10 mouse cellular contexts compared by ENCODE assay signal in genomic region chr13:54760164-54760795, GRCm38 (mm10). TPM values are rescaled to one million over a fixed set of nuclear protein-coding genes. Genes with fewer than 3 reads are reported as not detected.
A peak's percentile ranks its signal among the peaks of the same experiment; 100 is the strongest.
DNase-seq lines count a peak whose midpoint lies in the region; ATAC-seq and TF ChIP-seq lines count a peak whose summit lies in the region.
"Had no signal": no experiment of that assay in that cellular context is flagged by ENCODE, and none has a peak within 500 bp of the region (broad histone marks: within the 10 kb centered on the region; RNA-seq: fewer than 3 reads in every experiment).

No protein-coding gene starts in this region.

- no peak for ATAC-seq in intestine, embryonic 16.5 days

- H3K27ac ChIP-seq in cortical plate, adult 2 months (ENCODE audit: insufficient read depth, low read length) = peak overlapping the region; percentile 73
- no peak overlapping the region for H3K27ac ChIP-seq in intestine, embryonic 16.5 days (ENCODE audit: low read length)
- no peak overlapping the region for H3K27ac ChIP-seq in thymus, adult 2 months (ENCODE audit: control insufficient read depth, insufficient read depth, low read length)
- H3K27ac ChIP-seq: limb, embryonic 13.5 days had no signal

- no peaks in the 10 kb centered on the region for H3K9me3 ChIP-seq in intestine, embryonic 16.5 days (ENCODE audit: control insufficient read depth, low read length)
- H3K9me3 ChIP-seq: limb, embryonic 13.5 days had no signal

- TF ChIP-seq POLR2A in cortical plate, adult 2 months (IDR thresholded peaks at IDR 0.05; ENCODE audit: extremely low read depth, insufficient read depth, low read length) = peak; percentile 53
- TF ChIP-seq POLR2A in thymus, adult 2 months (IDR thresholded peaks at IDR 0.05; ENCODE audit: control insufficient read depth, extremely low read depth, insufficient read depth, low read length, poor library complexity) = no peak

- H3K36me3 ChIP-seq in intestine, embryonic 16.5 days (ENCODE audit: control insufficient read depth, insufficient read depth, low read length) = no peaks in the 10 kb centered on the region
- H3K36me3 ChIP-seq in thymus, adult 2 months (ENCODE audit: control insufficient read depth, insufficient read depth, low read length) = no peaks in the 10 kb centered on the region
- H3K36me3 ChIP-seq: limb, embryonic 13.5 days had no signal

- H3K4me2 ChIP-seq in intestine, embryonic 16.5 days (ENCODE audit: low read depth, low read length) = no peak overlapping the region
- H3K4me2 ChIP-seq: limb, embryonic 13.5 days had no signal

- peaks cover 41% of the 10 kb centered on the region for H3K27me3 ChIP-seq in intestine, embryonic 16.5 days (replicated peaks; ENCODE audit: control insufficient read depth, insufficient read depth, low read length)
- peaks cover under 1% of the 10 kb centered on the region; the same call in 1 of the 2 replicates for H3K27me3 ChIP-seq in thymus, adult 2 months (ENCODE audit: control insufficient read depth, insufficient read depth, low read length)

- no peak overlapping the region for H3K4me3 ChIP-seq in cortical plate, adult 2 months (ENCODE audit: insufficient read depth, low read length)
- no peak overlapping the region for H3K4me3 ChIP-seq in intestine, embryonic 16.5 days (ENCODE audit: low read length)
- no peak overlapping the region for H3K4me3 ChIP-seq in thymus, adult 2 months (ENCODE audit: control insufficient read depth, insufficient read depth, low read length)
- H3K4me3 ChIP-seq: limb, embryonic 13.5 days had no signal

- TF ChIP-seq CTCF in cortical plate, adult 2 months (IDR thresholded peaks at IDR 0.05; ENCODE audit: extremely low read depth, insufficient read depth, low read length) = no peak
- TF ChIP-seq CTCF in thymus, adult 2 months (IDR thresholded peaks at IDR 0.05; ENCODE audit: borderline replicate concordance, control insufficient read depth, extremely low read depth, insufficient read depth, low read length, poor library complexity) = no peak

- WGBS in intestine, embryonic 16.5 days = 55% methylated on average over 8 of the region's 8 CpGs
- WGBS in thymus, adult 2 months = 75% methylated on average over 8 of the region's 8 CpGs

- H3K9ac ChIP-seq in intestine, embryonic 16.5 days (ENCODE audit: low read depth, low read length) = no peak overlapping the region
- H3K9ac ChIP-seq: limb, embryonic 13.5 days had no signal

- H3K4me1 ChIP-seq in cortical plate, adult 2 months (ENCODE audit: control insufficient read depth, insufficient read depth, low read length) = peaks cover 13% of the 10 kb centered on the region
- H3K4me1 ChIP-seq in intestine, embryonic 16.5 days (ENCODE audit: control insufficient read depth, insufficient read depth, low read length) = peaks cover 10% of the 10 kb centered on the region; the same call in 1 of the 2 replicates
- H3K4me1 ChIP-seq in thymus, adult 2 months (replicated peaks; ENCODE audit: control insufficient read depth, insufficient read depth, low read length) = peaks cover 6% of the 10 kb centered on the region

- peak; percentile 35 for DNase-seq in gastrocnemius, adult 18-20 months (ENCODE audit: low spot score)
- DNase-seq in gastrocnemius, postnatal 4 days (ENCODE audit: low spot score in 2 of 2) = no peak
- DNase-seq in layer of hippocampus, adult 9-10 months (ENCODE audit: low spot score) = peak; percentile 80
- DNase-seq in retina, embryonic 14.5 days (ENCODE audit: low spot score) = peak; percentile 61
- DNase-seq in thymus, adult 2 months = no peak
- DNase-seq in adrenal gland, postnatal 14 days = no peak

RNA-seq across cellular contexts. Expression of gene Sncb, which starts 6.1 kb away (rescaled TPM):
- total RNA-seq in gastrocnemius, adult 18-20 months (2021) = not detected
- under 1 TPM in 1 of 2 experiments, not detected in 1; 0.20 TPM for total RNA-seq in gastrocnemius, postnatal 4 days (2021)
- 734 and 773 TPM in 2 replicates for polyA plus RNA-seq in cortical plate, adult 2 months (2012; rRNA removed)
- polyA plus RNA-seq in intestine, embryonic 16.5 days (2015; fragmentation: Nextera tagmentation; extraction: Ambion mirVana) = 0.39 and 0.46 TPM in 2 replicates
- polyA plus RNA-seq in thymus, adult 2 months (2012; rRNA removed) = 0.53 and 1.6 TPM in 2 replicates
- 0.96 and 2.5 TPM in 2 replicates for total RNA-seq in adrenal gland, postnatal 14 days (2021)
- polyA plus RNA-seq: gonadal fat pad, adult 2 months; limb, embryonic 13.5 days had no signal

RNA-seq across cellular contexts. Expression of gene Gprin1, which starts 10.6 kb away (rescaled TPM):
- not detected for total RNA-seq in gastrocnemius, adult 18-20 months (2021)
- total RNA-seq in gastrocnemius, postnatal 4 days (2021) = under 1 TPM; 0.76 to 0.78 TPM
- 57.2 and 62.1 TPM in 2 replicates for polyA plus RNA-seq in cortical plate, adult 2 months (2012; rRNA removed)
- polyA plus RNA-seq in intestine, embryonic 16.5 days (2015; fragmentation: Nextera tagmentation; extraction: Ambion mirVana) = 0.15 and 0.16 TPM in 2 replicates
- polyA plus RNA-seq in thymus, adult 2 months (2012; rRNA removed) = 0.18 and 0.19 TPM in 2 replicates
- 3.5 and 5.1 TPM in 2 replicates for total RNA-seq in adrenal gland, postnatal 14 days (2021)

RNA-seq across cellular contexts. Expression of gene Eif4e1b, which starts 23.5 kb away (rescaled TPM):
- not detected for total RNA-seq in gastrocnemius, adult 18-20 months (2021)
- total RNA-seq in gastrocnemius, postnatal 4 days (2021) = not detected
- polyA plus RNA-seq in cortical plate, adult 2 months (2012; rRNA removed) = not detected in 2 replicates
- polyA plus RNA-seq in intestine, embryonic 16.5 days (2015; fragmentation: Nextera tagmentation; extraction: Ambion mirVana) = not detected in 2 replicates
- not detected in 2 replicates for polyA plus RNA-seq in thymus, adult 2 months (2012; rRNA removed)
- not detected in 2 replicates for total RNA-seq in adrenal gland, postnatal 14 days (2021)
- polyA plus RNA-seq: gonadal fat pad, adult 2 months; limb, embryonic 13.5 days had no signal

RNA-seq across cellular contexts. Expression of gene Tspan17, which starts 28.9 kb away (rescaled TPM):
- 10 to 100 TPM; 19.1 to 23.1 TPM for total RNA-seq in gastrocnemius, adult 18-20 months (2021)
- total RNA-seq in gastrocnemius, postnatal 4 days (2021) = 10 to 100 TPM; 27.8 to 28.0 TPM
- polyA plus RNA-seq in cortical plate, adult 2 months (2012; rRNA removed) = 75.7 and 78.9 TPM in 2 replicates
- 13.6 and 14.1 TPM in 2 replicates for polyA plus RNA-seq in intestine, embryonic 16.5 days (2015; fragmentation: Nextera tagmentation; extraction: Ambion mirVana)
- polyA plus RNA-seq in thymus, adult 2 months (2012; rRNA removed) = 6.3 and 6.4 TPM in 2 replicates
- 24.8 and 29.5 TPM in 2 replicates for total RNA-seq in adrenal gland, postnatal 14 days (2021)

RNA-seq across cellular contexts. Expression of gene Cdhr2, which starts 59.0 kb away (rescaled TPM):
- total RNA-seq in gastrocnemius, adult 18-20 months (2021) = not detected
- under 1 TPM; 0.07 to 0.08 TPM for total RNA-seq in gastrocnemius, postnatal 4 days (2021)
- 0.25 and 0.29 TPM in 2 replicates for polyA plus RNA-seq in cortical plate, adult 2 months (2012; rRNA removed)
- 64.2 and 94.9 TPM in 2 replicates for polyA plus RNA-seq in intestine, embryonic 16.5 days (2015; fragmentation: Nextera tagmentation; extraction: Ambion mirVana)
- polyA plus RNA-seq in thymus, adult 2 months (2012; rRNA removed) = 1.2 and 1.3 TPM in 2 replicates
- total RNA-seq in adrenal gland, postnatal 14 days (2021) = 0.22 TPM in 1 of 2 replicates, not detected in the other

Comparison
In these comparisons a context has a peak if more than half of its experiments do, and no peak if none do; other contexts are left out.
1. DNase-seq: peak in gastrocnemius, adult 18-20 months (single experiment), layer of hippocampus, adult 9-10 months (single experiment) and retina, embryonic 14.5 days (single experiment); none in gastrocnemius, postnatal 4 days (0 of 2), thymus, adult 2 months (single experiment) and adrenal gland, postnatal 14 days (single experiment).